Mouse (Mus musculus): Measurements from ENCODE around the gene Gm15097. TPM values are rescaled to one million over a fixed set of nuclear protein-coding genes. Genes with fewer than 3 reads are reported as not detected.
"Not testable (repeated sequence)": the region's sequence is repeated elsewhere in the genome, so short reads cannot be mapped to it uniquely, and the experiment has no call there.

Gm15097 gene
- polyA plus RNA-seq (2012; rRNA removed), result not detected in 2 replicates

DNA sequence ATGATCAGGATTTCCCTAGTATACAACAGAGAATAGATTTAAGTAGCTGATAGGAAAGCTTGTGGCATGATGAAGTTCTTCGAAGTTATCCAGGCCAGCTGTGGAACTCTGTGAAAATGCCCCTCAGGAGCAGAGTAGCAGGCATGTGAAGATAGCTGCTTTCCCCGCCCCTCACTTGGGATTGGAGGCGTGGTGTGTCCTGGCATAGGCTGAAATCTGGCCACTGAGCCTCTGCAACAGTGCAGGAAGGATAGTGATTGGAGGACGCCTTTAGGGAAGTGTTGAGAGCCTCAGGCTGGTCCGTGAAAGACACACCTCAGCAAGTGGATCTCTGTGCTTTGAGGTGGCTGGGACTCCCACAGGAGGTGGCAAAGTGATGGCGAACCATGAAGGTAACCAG, at the start of gene Gm15097:
Gene Gm15097 (plus strand): TSS at position 301 of the 400 bp plus-strand sequence.
- not testable (repeated sequence) for DNase-seq (ENCODE audit: low spot score)

- DNase-seq (ENCODE audit: low spot score), result peak; percentile 22
Observed at GRCm38 (mm10) chrX:149762853-149763252, 21.4 kb upstream of the Gm15097 start.

DNA sequence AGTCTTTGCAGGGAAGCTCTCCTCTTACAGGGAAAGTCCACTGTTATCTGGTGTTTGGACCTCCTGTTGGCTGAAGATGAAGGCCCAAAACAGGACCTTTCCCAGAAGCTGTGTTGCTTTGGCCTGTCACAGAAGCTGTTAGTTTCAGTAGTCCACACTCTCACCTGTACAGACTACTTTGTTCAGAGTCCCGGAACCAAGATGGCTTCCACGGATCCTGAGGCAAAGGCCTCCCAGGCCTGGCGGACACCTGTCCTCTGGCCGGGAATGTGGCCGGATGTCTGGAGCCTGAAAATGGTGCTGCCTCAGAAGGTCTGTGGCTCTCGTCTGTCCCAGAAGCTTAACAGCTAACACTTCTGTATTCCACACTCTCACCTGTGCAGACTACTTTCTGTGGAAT, 26.9 kb downstream of the Gm15097 start:
- not testable (repeated sequence) for DNase-seq (ENCODE audit: low spot score)

Other genes starting within 250 kb of the Gm15097 start
- not detected in 2 replicates for gene Gm10439, start 189.9 kb upstream of the Gm15097 start, polyA plus RNA-seq (2012; rRNA removed)
- not detected in 2 replicates for gene Gm15091, start 157.2 kb downstream of the Gm15097 start, polyA plus RNA-seq (2012; rRNA removed)

All from urinary bladder, adult 2 months (tissue).